Mouse (Mus musculus) MEL (cell line): ENCODE measurements around the gene Gm11541. TPM values are rescaled to one million over a fixed set of nuclear protein-coding genes. Genes with fewer than 3 reads are reported as not detected.
A peak's percentile ranks its signal among the peaks of the same experiment; 100 is the strongest.

Source experiments
- DNase-seq: peaks from one replicate; pipeline ENCODE4 v3.0.0; 2011; ENCODE audit warnings: low read depth, low spot score
- H3K27ac ChIP-seq: 2 replicates; pipeline ENCODE4 v1.5.1; 2012; ENCODE audit warnings: low read depth, mild to moderate bottlenecking, control low read depth, low read length, moderate library complexity; ENCODE audit not compliant: control insufficient read depth
- H3K27me3 ChIP-seq, 2 experiments: fragments of 150-350 bp in 1 of 2; sonication (generic) in 1 of 2; 2 replicates each; pipeline ENCODE4 v1.6.1; 2012; ENCODE audit warnings: low read length in 2 of 2, mild to moderate bottlenecking in 2 of 2, improper control_type of control experiment in 1 of 2, moderate library complexity in 1 of 2; ENCODE audit not compliant: insufficient read depth in 2 of 2, control insufficient read depth in 1 of 2
- H3K36me3 ChIP-seq, 2 experiments: 2 replicates each; pipeline ENCODE4 v1.6.1; 2012 to 2014; ENCODE audit warnings: low read length in 2 of 2, improper control_type of control experiment in 1 of 2, inconsistent platforms in 1 of 2, mild to moderate bottlenecking in 1 of 2; ENCODE audit not compliant: insufficient read depth in 2 of 2, control insufficient read depth in 1 of 2
- H3K4me1 ChIP-seq, 2 experiments: fragments of 150-350 bp in 1 of 2; sonication (generic) in 1 of 2; 2 replicates each; pipeline ENCODE4 v1.6.1; 2012; ENCODE audit warnings: low read length in 2 of 2, improper control_type of control experiment in 1 of 2, mild to moderate bottlenecking in 1 of 2; ENCODE audit not compliant: insufficient read depth in 2 of 2, control insufficient read depth in 1 of 2
- H3K4me3 ChIP-seq, 2 experiments: fragments of 150-350 bp in 1 of 2; sonication (generic) in 1 of 2; 2 replicates each; pipeline ENCODE4 v1.5.1; 2012; ENCODE audit warnings: low read depth in 2 of 2, low read length in 2 of 2, mild to moderate bottlenecking in 2 of 2, moderate library complexity in 2 of 2, control low read depth in 1 of 2, improper control_type of control experiment in 1 of 2; ENCODE audit not compliant: control insufficient read depth in 1 of 2, insufficient read depth in 1 of 2
- H3K79me2 ChIP-seq: 2 replicates; pipeline ENCODE4 v1.6.1; 2012; ENCODE audit warnings: mild to moderate bottlenecking, low read length, moderate library complexity; ENCODE audit not compliant: control insufficient read depth, poor library complexity, insufficient read depth
- H3K9ac ChIP-seq: 2 replicates; pipeline ENCODE4 v1.6.1; 2012; ENCODE audit warnings: low read depth, mild to moderate bottlenecking, control low read depth, low read length, moderate library complexity; ENCODE audit not compliant: control insufficient read depth, poor library complexity, severe bottlenecking
- H3K9me3 ChIP-seq: fragments of 150-350 bp; sonication (generic); replicated peaks from 2 replicates; pipeline ENCODE4 v1.6.1; 2012; ENCODE audit warnings: mild to moderate bottlenecking, low read length, improper control_type of control experiment, moderate library complexity; ENCODE audit not compliant: insufficient read depth
- CTCF ChIP-seq, 3 experiments: IDR thresholded peaks in 2 of 3; conservative IDR thresholded peaks in 1 of 3; 2 replicates each; pipeline ENCODE4 v1.5.1; 2011 to 2012; ENCODE audit warnings: low read length in 3 of 3, low read depth in 2 of 3, mild to moderate bottlenecking in 2 of 3, improper control_type of control experiment in 1 of 3, inconsistent platforms in 1 of 3, mixed read lengths in 1 of 3, moderate library complexity in 1 of 3; ENCODE audit not compliant: control insufficient read depth in 1 of 3, insufficient read depth in 1 of 3, poor library complexity in 1 of 3, severe bottlenecking in 1 of 3
- E2F4 ChIP-seq: IDR thresholded peaks from 2 replicates; pipeline ENCODE4 v1.6.1; 2011; ENCODE audit warnings: low read depth, low read length, improper control_type of control experiment, borderline replicate concordance
- ELF1 ChIP-seq: IDR thresholded peaks from 2 replicates; pipeline ENCODE4 v1.6.1; 2014; ENCODE audit warnings: low read depth, mild to moderate bottlenecking, inconsistent platforms, low read length, improper control_type of control experiment, moderate library complexity
- EP300 ChIP-seq, 2 experiments: IDR thresholded peaks; 2 replicates each; pipeline ENCODE4 v1.6.1; 2011; ENCODE audit warnings: improper control_type of control experiment in 2 of 2, low read length in 2 of 2, low read depth in 1 of 2, mild to moderate bottlenecking in 1 of 2
- HCFC1 ChIP-seq: IDR thresholded peaks from 2 replicates; pipeline ENCODE4 v1.6.1; 2012; ENCODE audit warnings: low read depth, mild to moderate bottlenecking, inconsistent platforms, low read length, improper control_type of control experiment, moderate library complexity
- JUND ChIP-seq: IDR thresholded peaks from 2 replicates; pipeline ENCODE4 v1.6.1; 2011; ENCODE audit warnings: low read depth, mild to moderate bottlenecking, improper control_type of control experiment, low read length
- MAFK ChIP-seq: IDR thresholded peaks from 2 replicates; pipeline ENCODE4 v1.6.1; 2011; ENCODE audit warnings: low read depth, mild to moderate bottlenecking, low read length, improper control_type of control experiment, borderline replicate concordance
- MEF2A ChIP-seq: IDR thresholded peaks from 2 replicates; pipeline ENCODE4 v1.6.1; 2014; ENCODE audit warnings: low read depth, mild to moderate bottlenecking, inconsistent platforms, low read length, improper control_type of control experiment; ENCODE audit not compliant: poor library complexity, insufficient replicate concordance, severe bottlenecking; ENCODE audit errors: extremely low read depth
- MYB ChIP-seq: IDR thresholded peaks from 2 replicates; pipeline ENCODE4 v1.6.1; 2011; ENCODE audit warnings: mild to moderate bottlenecking, low read depth, low read length, improper control_type of control experiment
- MYC ChIP-seq: IDR thresholded peaks from 2 replicates; pipeline ENCODE4 v1.6.1; 2011; ENCODE audit warnings: low read depth, mild to moderate bottlenecking, low read length, improper control_type of control experiment, moderate library complexity
- NRF1 ChIP-seq: IDR thresholded peaks from 2 replicates; pipeline ENCODE4 v1.6.1; 2014; ENCODE audit warnings: low read depth, mild to moderate bottlenecking, inconsistent platforms, low read length, improper control_type of control experiment, moderate library complexity; ENCODE audit not compliant: poor library complexity, insufficient read depth, severe bottlenecking
- POLR2AphosphoS2 ChIP-seq: IDR thresholded peaks from 2 replicates; pipeline ENCODE4 v1.6.1; 2011; ENCODE audit warnings: low read length, improper control_type of control experiment
- RAD21 ChIP-seq: IDR thresholded peaks from 2 replicates; pipeline ENCODE4 v1.6.1; 2011; ENCODE audit warnings: mild to moderate bottlenecking, low read depth, low read length, improper control_type of control experiment
- SIN3A ChIP-seq: IDR thresholded peaks from 2 replicates; pipeline ENCODE4 v1.6.1; 2012; ENCODE audit warnings: low read length, improper control_type of control experiment, inconsistent platforms
- TBP ChIP-seq: IDR thresholded peaks from 2 replicates; pipeline ENCODE4 v1.8.0; 2011; ENCODE audit warnings: low read depth, low read length, improper control_type of control experiment
- TCF12 ChIP-seq: IDR thresholded peaks from 2 replicates; pipeline ENCODE4 v1.6.1; 2014; ENCODE audit warnings: low read depth, mild to moderate bottlenecking, inconsistent platforms, low read length, improper control_type of control experiment, moderate library complexity
- UBTF ChIP-seq: IDR thresholded peaks from 2 replicates; pipeline ENCODE4 v1.6.1; 2012; ENCODE audit warnings: low read depth, mild to moderate bottlenecking, inconsistent platforms, low read length, improper control_type of control experiment, moderate library complexity, borderline replicate concordance; ENCODE audit not compliant: insufficient read depth
- USF1 ChIP-seq: IDR thresholded peaks from 2 replicates; pipeline ENCODE4 v1.6.1; 2014; ENCODE audit warnings: low read depth, mild to moderate bottlenecking, inconsistent platforms, low read length, improper control_type of control experiment, moderate library complexity
- ZC3H11A ChIP-seq: IDR thresholded peaks from 2 replicates; pipeline ENCODE4 v1.6.1; 2012; ENCODE audit warnings: low read depth, mild to moderate bottlenecking, inconsistent platforms, low read length, improper control_type of control experiment
- ZKSCAN1 ChIP-seq: IDR thresholded peaks from 2 replicates; pipeline ENCODE4 v1.6.1; 2012; ENCODE audit warnings: low read depth, mild to moderate bottlenecking, inconsistent platforms, low read length, improper control_type of control experiment, moderate library complexity
- ZMIZ1 ChIP-seq: IDR thresholded peaks from 2 replicates; pipeline ENCODE4 v1.6.1; 2012; ENCODE audit warnings: low read depth, mild to moderate bottlenecking, inconsistent platforms, low read length, improper control_type of control experiment, moderate library complexity
- ZNF384 ChIP-seq: IDR thresholded peaks from 2 replicates; pipeline ENCODE4 v1.6.1; 2012; ENCODE audit warnings: low read depth, mild to moderate bottlenecking, inconsistent platforms, low read length, improper control_type of control experiment
- polyA plus RNA-seq, 2 experiments: library from polyadenylated mRNA; stranded (reverse) in 1 of 2; unstranded in 1 of 2; fragments of >175 nt in 1 of 2; fragments of >200 nt in 1 of 2; gene quantifications; 2 replicates each; pipeline versions ENCODE4 v1.2.1 to v1.2.4; 2012; ENCODE audit warnings: low replicate concordance in 2 of 2, low read depth in 1 of 2; ENCODE audit not compliant: insufficient read length in 2 of 2, insufficient read depth in 1 of 2, missing spikeins in 1 of 2
- total RNA-seq: library from RNA; depleted of rRNA; stranded (reverse); fragments of 300-350 nt; gene quantifications from 2 replicates; pipeline ENCODE4 v1.2.3, GENCODE M21; 2012

Gene Gm11541
- total and polyA plus RNA-seq, 3 experiments = not detected

- peak overlapping the region; percentile 80 to 84 for H3K4me3 ChIP-seq
- H3K9me3 ChIP-seq = no peaks in the 10 kb centered on the region
- H3K4me1 ChIP-seq = peaks cover 0 to 7% of the 10 kb centered on the region in 2 experiments; a peak in 2 of 4 replicates
- peak overlapping the region; percentile 87 for H3K9ac ChIP-seq
- H3K79me2 ChIP-seq = peaks cover 3% of the 10 kb centered on the region; the same call in 1 of the 2 replicates
- TF ChIP-seq SIN3A (0 out of 2 replicates have a peak, but pooled peaks have one; percentile 27), ZNF384 (peak; percentile 56), MAFK (no peak)
- no peaks in the 10 kb centered on the region; a peak in 1 of 4 replicates for H3K36me3 ChIP-seq
- H3K27me3 ChIP-seq = peaks cover 0 to 2% of the 10 kb centered on the region in 2 experiments; a peak in 2 of 4 replicates
- DNase-seq = no peak
- H3K27ac ChIP-seq = no peak overlapping the region
Measured at GRCm38 (mm10) chr11:94676308-94676707, 28.0 kb downstream of the Gm11541 start.

GRCm38 (mm10) chr11:94675446-94675845, 28.9 kb downstream of the Gm11541 start:
- H3K4me3 ChIP-seq = no peak overlapping the region
- H3K27me3 ChIP-seq = peaks cover 0 to 2% of the 10 kb centered on the region in 2 experiments; a peak in 2 of 4 replicates
- peaks cover 3% of the 10 kb centered on the region; the same call in 1 of the 2 replicates for H3K79me2 ChIP-seq
- DNase-seq = no peak
- TF ChIP-seq JUND (no peak), ELF1 (no peak), HCFC1 (no peak), NRF1 (no peak), UBTF (no peak), TBP (no peak)
- H3K9me3 ChIP-seq = no peaks in the 10 kb centered on the region
- H3K4me1 ChIP-seq = peaks cover 0 to 7% of the 10 kb centered on the region in 2 experiments; a peak in 2 of 4 replicates
- no peaks in the 10 kb centered on the region; a peak in 1 of 4 replicates for H3K36me3 ChIP-seq
- no peak overlapping the region for H3K9ac ChIP-seq
- H3K27ac ChIP-seq = no peak overlapping the region

GRCm38 (mm10) chr11:94674984-94675383, 29.3 kb downstream of the Gm11541 start:
- no peaks in the 10 kb centered on the region for H3K9me3 ChIP-seq
- H3K4me3 ChIP-seq = no peak overlapping the region
- H3K9ac ChIP-seq = no peak overlapping the region
- TF ChIP-seq ZC3H11A (no peak), E2F4 (no peak), MAFK (no peak), EP300 (IDR thresholded peaks at IDR 0.05; ENCODE audit: low read depth in 1 of 2, low read length in 2 of 2) (no peak), MEF2A (no peak), USF1 (no peak), ZKSCAN1 (no peak), SIN3A (no peak), ZMIZ1 (no peak), TBP (no peak), MYB (no peak), POLR2AphosphoS2 (no peak), ZNF384 (no peak), UBTF (no peak), RAD21 (no peak), JUND (no peak), TCF12 (no peak), CTCF (IDR thresholded peaks at IDR 0.05 in 2 of 3, conservative IDR thresholded peaks at IDR 0.05 in 1 of 3; ENCODE audit: control insufficient read depth in 1 of 3, insufficient read depth in 1 of 3, low read depth in 2 of 3, low read length in 3 of 3, poor library complexity in 1 of 3, severe bottlenecking in 1 of 3) (no peak), MYC (no peak)
- H3K27me3 ChIP-seq = peaks cover 0 to 2% of the 10 kb centered on the region in 2 experiments; a peak in 2 of 4 replicates
- DNase-seq = no peak
- H3K27ac ChIP-seq = no peak overlapping the region
- H3K79me2 ChIP-seq = peaks cover 3% of the 10 kb centered on the region; the same call in 1 of the 2 replicates
- H3K4me1 ChIP-seq = peaks cover 0 to 7% of the 10 kb centered on the region in 2 experiments; a peak in 2 of 4 replicates
- H3K36me3 ChIP-seq = no peaks in the 10 kb centered on the region; a peak in 1 of 4 replicates
